Mouse (Mus musculus): ENCODE results near the gene Ramp1.
A peak's percentile ranks its signal among the peaks of the same experiment; 100 is the strongest.

Gene Ramp1

GRCm38 (mm10) chr1:91179533-91180173 lies at the start of gene Ramp1:
Gene Ramp1, plus strand, starts transcription at chr1:91179822.
- DNase-seq (ENCODE audit: low read depth, low spot score): no peak

DNA sequence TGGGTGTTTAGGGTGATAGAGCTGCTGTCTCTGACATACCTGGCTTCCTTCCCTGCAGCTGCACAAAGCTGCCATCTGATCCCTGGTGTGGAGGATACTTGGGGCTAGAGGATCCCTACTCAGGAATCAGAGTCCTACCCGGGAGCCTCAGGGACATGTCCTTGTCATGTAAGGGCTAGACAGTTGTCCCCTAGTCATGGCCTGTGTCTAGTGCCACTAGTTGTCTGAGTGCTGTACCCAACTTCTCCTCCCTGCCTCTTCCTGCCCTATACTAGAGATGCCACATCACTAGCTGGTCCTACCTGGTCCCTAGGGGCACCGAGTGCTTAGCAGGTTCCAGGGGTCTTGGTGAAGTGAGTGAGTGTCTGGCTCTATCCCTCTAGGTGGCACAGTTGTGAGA lies 42.6 kb upstream of the Ramp1 start:
- DNase-seq (ENCODE audit: low read depth, low spot score): no peak

- DNase-seq (ENCODE audit: low read depth, low spot score): no peak
These were observed 34.8 kb upstream of the Ramp1 start, which contains the start of gene Rbm44 for GRCm38 (mm10) chr1:91144813-91145212. Gene Rbm44, plus strand, starts transcription at chr1:91145089.

DNA sequence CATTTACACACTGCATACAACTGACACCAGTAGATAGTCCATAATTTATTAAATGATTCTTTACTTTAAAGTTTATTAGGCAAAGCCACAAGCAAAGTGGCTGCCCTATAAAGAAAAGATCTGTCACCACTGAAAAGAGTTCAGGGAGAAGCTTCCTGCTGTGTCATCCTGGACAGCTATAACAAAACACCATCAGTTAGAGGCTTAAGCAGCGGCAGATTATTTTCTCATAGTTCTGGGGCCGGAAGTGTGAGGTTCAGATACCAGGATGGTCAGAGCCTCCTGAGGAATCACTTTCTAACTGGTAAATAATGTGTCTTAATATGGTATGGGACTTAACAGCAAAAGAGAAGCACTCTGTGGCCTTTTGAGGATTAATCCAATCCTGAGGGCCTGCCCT lies 28.1 kb upstream of the Ramp1 start:
- DNase-seq (ENCODE audit: low read depth, low spot score): no peak

- DNase-seq (ENCODE audit: low read depth, low spot score): no peak
These were observed 12.8 kb upstream of the Ramp1 start for GRCm38 (mm10) chr1:91166798-91167197.

DNA sequence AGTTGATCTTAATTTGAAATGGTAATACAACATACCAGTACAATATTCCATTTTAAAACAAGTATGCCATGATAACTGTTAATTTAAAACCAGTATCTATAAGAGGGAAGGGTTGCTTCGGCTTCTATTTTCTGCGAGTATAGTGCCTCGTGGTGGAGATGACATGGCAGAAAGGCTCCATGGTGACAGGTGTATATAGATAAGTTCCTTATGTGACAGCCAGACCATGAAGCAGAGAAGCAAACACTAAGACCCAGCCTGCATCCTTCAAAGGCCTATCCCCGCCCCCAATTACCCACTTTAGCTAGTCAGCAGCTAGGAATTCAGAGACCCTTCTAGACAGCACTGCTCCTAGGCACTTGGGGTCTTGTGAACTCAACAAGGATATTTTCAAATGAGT lies 10.5 kb upstream of the Ramp1 start:
- no peak for DNase-seq (ENCODE audit: low read depth, low spot score)

- no peak for DNase-seq (ENCODE audit: low read depth, low spot score)
These were observed 4.8 kb upstream of the Ramp1 start for GRCm38 (mm10) chr1:91174796-91175195.

DNA sequence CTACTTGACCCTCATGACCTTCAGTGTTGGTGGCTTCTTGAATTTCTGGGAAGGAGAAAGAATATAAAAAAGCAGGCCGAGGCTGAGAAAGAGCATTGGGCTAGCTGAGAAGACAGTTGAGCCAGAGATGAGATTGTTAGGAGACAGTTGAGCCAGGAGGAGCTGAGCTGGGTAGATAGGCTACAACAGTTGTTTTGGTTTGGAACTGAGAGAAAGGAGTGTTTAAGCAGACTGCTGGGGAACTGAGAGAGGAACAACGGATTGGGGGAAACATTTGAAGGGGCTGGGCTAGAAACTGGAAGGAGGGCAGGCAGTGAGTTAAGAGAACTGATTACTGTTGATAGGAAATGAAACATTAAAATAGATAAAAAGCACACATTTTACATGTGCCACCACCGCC lies 3.6 kb upstream of the Ramp1 start:
- no peak for DNase-seq (ENCODE audit: low read depth, low spot score)

GRCm38 (mm10) chr1:91176871-91177270 lies 2.8 kb upstream of the Ramp1 start:
- no peak for DNase-seq (ENCODE audit: low read depth, low spot score)

DNA sequence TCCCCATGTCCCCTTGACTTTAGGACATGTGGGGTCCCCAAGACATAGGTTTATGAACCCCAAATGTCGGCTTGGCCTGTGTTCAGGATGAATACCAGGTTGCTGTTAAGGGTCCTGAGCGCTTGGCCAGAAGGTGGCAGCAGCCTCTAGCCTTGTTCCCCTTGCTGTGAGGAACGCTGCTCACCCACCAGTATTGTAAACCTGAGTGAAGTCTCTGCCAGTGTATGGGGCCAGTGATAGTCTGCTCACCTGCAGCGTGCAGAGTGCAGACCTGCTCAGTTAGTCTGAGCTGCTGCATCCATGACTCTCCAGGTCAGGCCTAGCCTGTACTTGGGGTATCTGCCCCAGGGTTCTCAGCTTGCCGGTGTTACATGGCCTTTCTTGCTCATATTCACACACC lies 536 bp upstream of the Ramp1 start:
- no peak for DNase-seq (ENCODE audit: low read depth, low spot score)

DNA sequence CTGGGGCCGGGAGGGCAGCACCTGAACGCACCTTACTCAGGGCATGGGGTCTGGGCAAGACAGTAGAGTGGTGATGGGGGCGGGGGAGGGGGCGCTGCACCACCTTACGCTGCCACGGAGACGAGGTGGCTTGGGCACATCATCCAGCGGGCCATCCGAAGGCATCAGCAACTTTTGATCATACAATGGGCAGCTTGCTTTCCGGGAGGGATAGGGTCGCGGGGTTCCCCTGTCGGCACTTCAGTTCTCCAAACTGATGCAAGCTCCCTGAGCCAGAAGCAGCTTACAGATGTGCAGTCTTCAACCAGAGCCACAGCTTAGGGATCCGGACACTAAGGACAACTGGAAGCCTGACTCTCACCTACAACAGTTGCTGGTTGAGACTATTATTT lies 548 bp downstream of the Ramp1 start:
- no peak for DNase-seq (ENCODE audit: low read depth, low spot score)

GRCm38 (mm10) chr1:91180723-91181122 lies 1.1 kb downstream of the Ramp1 start:
- DNase-seq (ENCODE audit: low read depth, low spot score): no peak

DNA sequence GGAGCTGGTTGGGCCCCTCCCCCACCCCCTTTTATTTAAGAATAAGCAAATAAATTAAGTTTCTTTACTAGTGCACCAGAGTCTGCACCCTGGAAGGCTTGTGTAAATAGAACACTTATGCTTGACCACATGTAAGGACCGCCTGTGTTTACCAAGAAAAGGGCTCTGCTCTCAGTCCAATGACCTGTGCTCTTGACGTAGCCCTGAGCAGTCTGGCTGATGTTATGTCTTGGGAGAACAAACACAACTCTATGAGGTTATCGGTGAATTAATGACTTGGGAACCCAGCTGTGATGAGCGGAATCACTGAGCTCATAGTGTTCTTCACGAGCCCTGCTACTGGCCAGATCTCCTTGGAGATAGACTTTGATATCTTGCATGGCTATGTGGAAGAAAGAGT lies 1.6 kb downstream of the Ramp1 start:
- DNase-seq (ENCODE audit: low read depth, low spot score): peak; percentile 67

- no peak for DNase-seq (ENCODE audit: low read depth, low spot score)
These were observed 2.3 kb downstream of the Ramp1 start for GRCm38 (mm10) chr1:91181784-91182450.

- DNase-seq (ENCODE audit: low read depth, low spot score): no peak
These were observed 3.7 kb downstream of the Ramp1 start for GRCm38 (mm10) chr1:91183305-91183704.

GRCm38 (mm10) chr1:91186677-91187076 lies 7.1 kb downstream of the Ramp1 start:
- DNase-seq (ENCODE audit: low read depth, low spot score): no peak

- DNase-seq (ENCODE audit: low read depth, low spot score): no peak
These were observed 7.7 kb downstream of the Ramp1 start for GRCm38 (mm10) chr1:91187315-91187714.

GRCm38 (mm10) chr1:91187786-91188640 lies 8.4 kb downstream of the Ramp1 start:
- DNase-seq (ENCODE audit: low read depth, low spot score): no peak

DNA sequence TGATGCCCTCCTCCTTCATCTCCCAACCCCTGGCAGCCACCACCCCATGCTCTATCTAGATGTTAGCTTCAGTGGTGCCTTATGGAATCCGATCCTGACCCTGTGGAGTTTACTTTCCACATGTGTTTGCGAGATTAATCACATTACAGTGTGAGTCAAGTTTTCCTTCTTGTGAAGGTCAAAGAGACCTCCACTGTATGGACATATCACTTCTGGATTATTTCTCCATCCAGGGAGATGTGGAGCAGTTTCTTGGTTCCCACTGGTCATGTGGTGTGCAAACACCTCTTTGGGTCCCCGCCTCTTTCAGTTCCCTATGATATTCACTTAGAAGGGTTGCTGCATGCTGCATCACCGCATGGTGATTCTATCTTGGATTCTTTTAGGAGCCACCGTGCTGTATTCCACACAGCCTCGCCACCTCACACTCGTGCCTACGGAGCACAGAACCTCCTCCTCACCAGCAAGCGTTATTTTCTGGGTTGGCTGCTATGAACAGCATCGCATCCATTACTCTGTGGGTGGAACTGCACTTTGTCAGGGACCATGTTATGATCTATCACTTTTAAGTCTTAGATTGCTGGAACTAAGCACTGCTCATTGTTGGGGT lies 9.3 kb downstream of the Ramp1 start:
- DNase-seq (ENCODE audit: low read depth, low spot score): no peak

DNA sequence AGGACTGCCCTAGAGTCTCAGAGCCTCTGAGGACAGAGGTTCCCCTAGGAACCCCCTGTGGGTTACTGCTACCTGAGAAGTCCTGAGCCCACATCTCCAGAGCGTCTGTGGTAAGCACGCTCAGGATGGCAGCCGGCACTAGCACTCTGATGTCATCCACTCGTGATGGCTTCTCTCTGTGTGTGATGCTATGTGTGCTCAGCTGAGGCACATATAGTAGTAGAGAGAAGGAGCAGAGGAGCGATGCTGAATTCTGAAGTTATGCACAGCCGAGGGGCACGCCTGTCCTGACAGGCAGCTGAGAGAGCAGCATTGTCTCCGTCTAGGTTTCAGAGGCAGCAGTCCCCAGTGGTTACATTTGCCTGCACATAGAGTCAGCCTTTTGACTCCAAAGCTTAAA lies 12.6 kb downstream of the Ramp1 start:
- no peak for DNase-seq (ENCODE audit: low read depth, low spot score)

GRCm38 (mm10) chr1:91193242-91193641 lies 13.6 kb downstream of the Ramp1 start:
- DNase-seq (ENCODE audit: low read depth, low spot score): no peak

- DNase-seq (ENCODE audit: low read depth, low spot score): no peak
These were observed 14.1 kb downstream of the Ramp1 start for GRCm38 (mm10) chr1:91193680-91194079.
